Mouse (Mus musculus) left cerebral cortex, postnatal 14 days (tissue): ENCODE results near the gene Lima1. TPM values are rescaled to one million over a fixed set of nuclear protein-coding genes. Genes with fewer than 3 reads are reported as not detected.

Experiments
- total RNA-seq, 2 experiments: library from RNA; stranded (reverse); gene quantifications; 2 replicates each; pipeline ENCODE4 v1.2.3; 2021

Lima1 gene
- total RNA-seq, 2 experiments from 2014 or later: 10.2 to 13.4 TPM

Other genes starting within 250 kb of the Lima1 start
- gene Racgap1, start 223.8 kb downstream of the Lima1 start, total RNA-seq: 1 to 10 TPM; 9.2 to 10.0 TPM
- 10 to 100 TPM; 83.1 to 91.8 TPM for gene Asic1, start 205.1 kb downstream of the Lima1 start, total RNA-seq
- 100 to 1,000 TPM; 142 to 143 TPM for gene Smarcd1, start 173.3 kb downstream of the Lima1 start, total RNA-seq
- gene Gm17349, start 170.0 kb downstream of the Lima1 start, total RNA-seq: 1 to 10 TPM; 5.6 to 8.1 TPM
- gene Gpd1, start 157.9 kb downstream of the Lima1 start, total RNA-seq: 10 to 100 TPM; 34.1 to 35.5 TPM
- gene Cox14, start 149.8 kb downstream of the Lima1 start, total RNA-seq: 100 to 1,000 TPM; 129 to 131 TPM
- gene Cers5, start 102.6 kb downstream of the Lima1 start, total RNA-seq: 10 to 100 TPM; 38.9 to 39.6 TPM
- not detected for gene Fam186a, start 91.6 kb upstream of the Lima1 start, total RNA-seq
- gene Larp4, start 94.6 kb upstream of the Lima1 start, total RNA-seq: 10 to 100 TPM; 47.2 to 51.7 TPM
- gene Dip2b, start 163.2 kb upstream of the Lima1 start, total RNA-seq: 10 to 100 TPM; 62.4 to 66.4 TPM